In the genomic region with DNA sequence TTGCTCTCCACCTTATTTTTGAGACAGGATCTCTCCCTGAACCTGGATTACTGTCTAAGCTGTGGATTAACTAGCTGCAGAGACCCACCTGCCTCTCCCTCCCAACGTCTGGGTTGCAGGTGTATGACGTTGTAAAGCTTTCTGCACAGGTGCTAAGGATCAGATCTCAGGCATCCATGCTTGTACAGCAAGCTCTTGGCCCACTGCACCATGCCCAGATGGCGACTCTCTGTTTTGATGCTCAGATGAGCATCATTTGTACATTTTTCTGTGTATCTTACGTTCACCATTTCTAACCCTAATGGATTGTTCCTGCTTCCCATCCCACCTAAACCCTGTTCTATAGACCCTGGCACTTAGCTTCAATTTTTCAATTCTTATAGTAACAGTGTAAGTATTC, we compare ENCODE assay signal across 12 mouse cellular contexts.
"Had no signal": no experiment of that assay in that cellular context is flagged by ENCODE, and none has a peak within 500 bp of the region (broad histone marks: within the 10 kb centered on the region; RNA-seq: fewer than 3 reads in every experiment).

No protein-coding gene starts in this region.

- DNase-seq: retina, postnatal 1 day; right cerebral cortex, adult 18-20 months; right cerebral cortex, postnatal 14 days; right cerebral cortex, postnatal 25 days; right cerebral cortex, postnatal 4 days; spleen, adult 18-20 months; thymus, adult 18-20 months; thymus, adult 2 months; thymus, postnatal 14 days; thymus, postnatal 25 days; thymus, postnatal 36 days; thymus, postnatal 4 days had no signal
